In genomic region chr19:56285222-56285621, GRCm38 (mm10) we compare ENCODE assay signal across 14 mouse cellular contexts. TPM values are rescaled to one million over a fixed set of nuclear protein-coding genes. Genes with fewer than 3 reads are reported as not detected.
"Had no signal": no experiment of that assay in that cellular context is flagged by ENCODE, and none has a peak within 500 bp of the region (broad histone marks: within the 10 kb centered on the region; RNA-seq: fewer than 3 reads in every experiment).

No protein-coding gene starts in this region.

- H3K36me3 ChIP-seq: limb, embryonic 15.5 days; liver, embryonic 12.5 days; midbrain, embryonic 12.5 days; neural tube, embryonic 15.5 days had no signal

- H3K9me3 ChIP-seq: limb, embryonic 15.5 days; liver, embryonic 12.5 days; midbrain, embryonic 12.5 days; neural tube, embryonic 15.5 days had no signal

- H3K27ac ChIP-seq: left cerebral cortex, adult 2 months; limb, embryonic 15.5 days; liver, embryonic 12.5 days; macrophage; midbrain, embryonic 12.5 days; neural tube, embryonic 15.5 days had no signal

- H3K4me1 ChIP-seq: liver, embryonic 12.5 days; midbrain, embryonic 12.5 days; neural tube, embryonic 15.5 days had no signal

- ATAC-seq: liver, embryonic 12.5 days had no signal

- DNase-seq: kidney, adult 18-20 months; kidney, postnatal 14 days; lung, embryonic 14.5 days; lung, postnatal 10 days; retina, postnatal 1 day; thymus, postnatal 36 days had no signal

- H3K4me2 ChIP-seq: limb, embryonic 15.5 days; liver, embryonic 12.5 days; lung, embryonic 14.5 days; midbrain, embryonic 12.5 days; neural tube, embryonic 15.5 days had no signal

- H3K4me3 ChIP-seq: left cerebral cortex, adult 2 months; limb, embryonic 15.5 days; liver, embryonic 12.5 days; megakaryocyte, embryonic 14.5 days; midbrain, embryonic 12.5 days; neural tube, embryonic 15.5 days had no signal

- H3K27me3 ChIP-seq: liver, embryonic 12.5 days; midbrain, embryonic 12.5 days; neural tube, embryonic 15.5 days had no signal

- H3K9ac ChIP-seq: limb, embryonic 15.5 days; liver, embryonic 12.5 days; lung, embryonic 14.5 days; midbrain, embryonic 12.5 days; neural tube, embryonic 15.5 days had no signal

RNA-seq across cellular contexts. Expression of gene Habp2, which starts 1.7 kb away (rescaled TPM):
- polyA plus RNA-seq: macrophage; midbrain, embryonic 12.5 days; neural tube, embryonic 11.5 days had no signal
